Mouse (Mus musculus) G1E (cell line): ENCODE data around the gene Gm9803.

Experiments used
- CTCF ChIP-seq: IDR thresholded peaks from 2 replicates; pipeline ENCODE4 v1.5.1; 2012; ENCODE audit warnings: low read depth, low read length, inconsistent platforms, mixed read lengths
- GATA2 ChIP-seq: IDR thresholded peaks from 2 replicates; pipeline ENCODE4 v1.6.1; 2012; ENCODE audit warnings: low read depth, low read length, inconsistent platforms, borderline replicate concordance

DNA sequence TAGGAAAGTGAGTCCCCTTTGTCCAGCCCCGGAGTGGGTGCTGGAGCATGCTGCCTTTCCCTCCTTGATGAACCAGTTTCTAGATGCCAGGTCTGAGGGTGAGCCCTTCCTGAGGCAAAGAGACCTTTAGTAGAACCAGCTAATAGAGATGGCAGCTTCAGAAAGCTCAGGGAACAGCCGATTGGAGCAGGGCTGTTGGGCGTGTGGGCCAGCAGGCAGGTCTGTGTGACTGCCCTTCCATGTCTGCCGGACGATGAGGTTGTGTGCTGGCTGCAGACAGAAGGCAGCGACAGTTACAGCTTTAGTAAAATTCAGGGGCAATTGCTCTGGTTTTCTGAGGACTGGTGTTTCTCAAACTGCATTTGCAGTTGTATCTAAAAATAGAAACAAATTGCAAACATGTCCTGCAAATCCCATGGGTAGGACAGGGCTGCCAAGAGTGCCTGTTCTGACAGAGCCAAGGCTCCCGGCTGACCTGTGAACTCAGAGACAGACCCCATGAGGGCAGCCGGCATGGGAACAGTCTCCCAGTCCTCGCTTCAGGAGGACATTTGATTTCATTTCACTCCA, 40.4 kb upstream of the Gm9803 start:
- TF ChIP-seq CTCF, result no peak
- no peak for TF ChIP-seq GATA2
